Mouse (Mus musculus) lung, embryonic 16.5 days (tissue): ENCODE measurements at regions not wholly inside any gene's neighbourhood (a gene's known extent, or its start where the extent isn't known, plus 50 kb on each side); places are given as distances from the start of the nearest gene placed in this dataset.

ENCODE experiments used
- ATAC-seq: fragments of 200-750 bp; cut with Nextera tagmentation; 2 replicates; pipeline ENCODE4 v1.8.0; 2017; ENCODE audit warnings: low read depth, mild to moderate bottlenecking, moderate library complexity
- H3K27ac ChIP-seq: fragments of 300-500 bp; sonication (generic); 2 replicates; pipeline ENCODE4 v1.5.1; 2014; ENCODE audit warnings: mild to moderate bottlenecking, control low read depth, low read length
- H3K27me3 ChIP-seq: fragments of 300-500 bp; sonication (generic); 2 replicates; pipeline ENCODE4 v1.6.1; 2014; ENCODE audit warnings: low read depth, low read length, mixed read lengths; ENCODE audit not compliant: control insufficient read depth, insufficient read depth
- H3K36me3 ChIP-seq: fragments of 300-500 bp; sonication (generic); 2 replicates; pipeline ENCODE4 v1.6.1; 2014; ENCODE audit warnings: low read length; ENCODE audit not compliant: control insufficient read depth, insufficient read depth
- H3K4me1 ChIP-seq: fragments of 300-500 bp; sonication (generic); replicated peaks from 2 replicates; pipeline ENCODE4 v1.6.1; 2014; ENCODE audit warnings: low read length, mixed read lengths; ENCODE audit not compliant: control insufficient read depth, insufficient read depth
- H3K4me2 ChIP-seq: fragments of 300-500 bp; sonication (generic); 2 replicates; pipeline ENCODE4 v1.6.1; 2014; ENCODE audit warnings: low read depth, low read length, control low read depth
- H3K4me3 ChIP-seq: fragments of 300-500 bp; sonication (generic); 2 replicates; pipeline ENCODE4 v1.5.1; 2014; ENCODE audit warnings: mild to moderate bottlenecking, low read length, control low read depth
- H3K9ac ChIP-seq: fragments of 300-500 bp; sonication (generic); 2 replicates; pipeline ENCODE4 v1.6.1; 2014; ENCODE audit warnings: low read length, control low read depth
- H3K9me3 ChIP-seq: fragments of 300-500 bp; sonication (generic); 2 replicates; pipeline ENCODE4 v1.6.1; 2016; ENCODE audit warnings: low read length; ENCODE audit not compliant: control insufficient read depth
- WGBS: fragments of 180-500 bp; shearing (Covaris S2); extraction: QIAGEN DNeasy Blood & Tissue Kit; methylation state at CpG from one replicate; pipeline ENCODE4 v1.1.7; 2014; 5-methylcytosine and 5-hydroxymethylcytosine counted together

DNA sequence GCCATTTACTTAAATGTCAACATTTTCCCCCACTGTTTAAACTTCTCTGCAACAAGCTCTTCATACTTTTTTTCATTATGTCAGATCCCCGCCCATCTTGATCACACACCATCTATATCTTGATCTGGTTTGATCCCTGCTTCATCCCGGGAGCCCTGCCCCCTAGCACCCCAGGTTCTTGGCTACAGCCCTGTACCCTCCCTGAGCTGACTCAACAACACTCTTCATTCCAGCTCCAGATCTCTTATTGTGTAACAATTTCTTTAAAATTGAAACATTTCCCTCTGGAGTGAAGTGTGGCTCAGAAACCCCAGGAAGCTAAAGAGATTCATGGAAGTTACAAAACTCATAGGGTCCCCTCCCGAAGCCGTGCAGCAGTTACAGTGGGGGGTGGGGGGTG lies 126.2 kb upstream of the Mast4 start:
- peak; percentile 70 for ATAC-seq
- no peak overlapping the region for H3K27ac ChIP-seq
- H3K27me3 ChIP-seq = no peaks in the 10 kb centered on the region
- H3K4me2 ChIP-seq = no peak overlapping the region
- WGBS = 63% methylated on average over 4 of the region's 4 CpGs
- no peaks in the 10 kb centered on the region for H3K36me3 ChIP-seq
- H3K4me1 ChIP-seq = 0 out of 2 replicates have a peak, but pooled peaks cover 2% of the 10 kb centered on the region
- H3K9ac ChIP-seq = no peak overlapping the region
- no peak overlapping the region for H3K4me3 ChIP-seq
- no peaks in the 10 kb centered on the region for H3K9me3 ChIP-seq

DNA sequence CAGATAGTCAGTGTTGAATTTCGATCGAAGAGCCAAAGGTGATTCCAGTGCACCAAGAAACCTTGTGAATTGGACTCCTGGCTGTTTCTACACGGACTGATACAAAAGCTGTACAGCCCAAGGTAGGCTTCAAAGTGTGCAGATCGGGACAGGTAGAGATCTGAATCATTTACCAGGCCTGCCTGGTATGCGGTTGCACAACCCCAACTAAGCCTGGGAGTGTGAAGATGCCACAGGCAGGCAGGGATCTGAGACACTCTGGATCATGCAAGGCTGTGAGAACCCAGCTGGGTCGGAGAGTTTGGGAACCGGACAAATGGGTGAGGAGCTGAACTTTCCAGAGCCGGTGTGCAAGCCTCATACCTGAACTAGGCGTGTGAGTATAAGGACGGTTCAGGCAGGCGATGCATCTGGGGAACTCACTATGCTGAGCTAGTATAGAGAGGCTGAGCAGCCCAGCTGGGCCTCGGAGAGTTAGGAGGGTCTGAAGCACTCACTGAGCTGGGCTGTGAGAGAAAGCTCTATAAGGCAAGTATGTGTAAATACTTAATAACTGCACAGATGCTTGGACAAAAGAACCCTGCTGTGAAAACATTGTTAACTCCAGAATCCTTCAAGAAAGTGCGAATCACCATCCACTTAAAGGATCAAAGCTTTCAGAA lies 125.3 kb upstream of the Mast4 start:
- Histone ChIP-seq H3K4me2 (no peak overlapping the region), H3K9ac (no peak overlapping the region), H3K27me3 (no peaks in the 10 kb centered on the region), H3K36me3 (no peaks in the 10 kb centered on the region), H3K27ac (peak overlapping the region; percentile 39; the same call in 1 of the 2 replicates), H3K4me3 (no peak overlapping the region), H3K4me1 (0 out of 2 replicates have a peak, but pooled peaks cover 2% of the 10 kb centered on the region), H3K9me3 (no peaks in the 10 kb centered on the region)
- ATAC-seq = peak; percentile 84
- WGBS = 59% methylated on average over 13 of the region's 13 CpGs

DNA sequence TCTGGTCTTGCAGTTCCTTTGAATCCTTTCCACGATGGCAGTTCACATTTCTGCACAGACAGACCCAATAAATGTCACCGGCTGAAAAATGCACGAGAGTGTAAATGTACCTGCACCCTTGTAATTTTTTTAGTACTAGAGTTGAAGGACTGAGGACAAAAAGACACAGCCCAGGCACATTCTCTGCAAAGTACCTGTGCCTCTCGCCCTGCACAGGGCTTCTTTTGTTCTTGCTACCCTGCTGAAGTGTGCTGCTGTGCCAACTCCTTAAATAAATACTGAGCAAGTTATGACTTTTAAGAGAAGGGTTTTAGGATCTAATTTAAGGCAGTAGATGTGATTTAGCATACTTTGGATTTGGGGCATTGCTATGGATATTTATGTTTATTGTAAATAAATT lies 118.5 kb upstream of the Mast4 start:
- ATAC-seq = peak; percentile 91
- Histone ChIP-seq H3K27me3 (no peaks in the 10 kb centered on the region), H3K4me1 (0 out of 2 replicates have a peak, but pooled peaks cover 3% of the 10 kb centered on the region), H3K4me3 (no peak overlapping the region), H3K4me2 (no peak overlapping the region), H3K27ac (peak overlapping the region; percentile 84), H3K9me3 (no peaks in the 10 kb centered on the region), H3K36me3 (no peaks in the 10 kb centered on the region), H3K9ac (no peak overlapping the region)
- 47% methylated on average over 4 of the region's 4 CpGs for WGBS

DNA sequence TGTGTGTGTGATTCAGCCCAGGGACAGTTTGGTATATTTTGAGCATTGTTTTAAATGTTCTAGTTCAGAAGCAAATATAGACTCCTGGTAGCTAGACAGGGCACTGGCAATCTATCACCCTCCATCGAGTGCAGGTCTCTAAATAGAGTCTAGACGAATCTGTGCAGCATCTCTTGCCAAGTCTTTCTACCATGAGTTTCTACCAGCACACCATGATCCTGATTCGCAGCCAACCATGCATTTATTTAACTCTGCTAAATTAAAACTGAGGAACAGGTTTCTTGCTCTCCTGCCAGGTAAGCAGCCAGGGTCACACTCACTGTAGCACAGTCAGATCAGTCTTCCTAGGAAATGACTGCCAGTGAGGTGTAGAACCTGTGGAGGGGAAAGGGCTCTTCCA lies 96.3 kb upstream of the Mast4 start:
- 75% methylated on average over 3 of the region's 3 CpGs for WGBS
- H3K27ac ChIP-seq = no peak overlapping the region

DNA sequence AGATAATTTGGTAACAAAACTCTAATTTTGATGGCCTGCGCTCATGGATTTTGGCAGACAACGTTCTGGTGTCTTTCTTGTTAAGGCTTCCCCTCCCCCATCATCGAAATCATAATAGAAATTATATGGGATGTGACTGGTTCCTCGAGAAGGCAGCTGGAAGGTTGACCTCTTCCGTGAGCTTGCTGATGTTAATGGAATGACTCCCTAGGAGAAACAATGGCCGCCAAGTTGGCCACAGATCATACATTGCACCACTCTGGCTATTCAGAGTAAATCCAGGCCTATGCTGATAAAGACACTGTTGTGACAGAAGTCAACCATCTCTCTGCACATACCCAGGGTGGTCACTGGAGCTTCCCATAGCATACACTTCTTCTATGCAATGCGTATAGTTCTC lies 89.7 kb upstream of the Mast4 start:
- Histone ChIP-seq H3K4me3 (no peak overlapping the region), H3K4me1 (no peaks in the 10 kb centered on the region), H3K9me3 (no peaks in the 10 kb centered on the region), H3K36me3 (no peaks in the 10 kb centered on the region), H3K9ac (no peak overlapping the region), H3K27ac (no peak overlapping the region), H3K27me3 (no peaks in the 10 kb centered on the region), H3K4me2 (no peak overlapping the region)
- ATAC-seq = no peak
- WGBS = 77% methylated on average over 7 of the region's 7 CpGs

More for the DNA sequence above, 96.3 kb upstream of the Mast4 start:
- no peaks in the 10 kb centered on the region for H3K9me3 ChIP-seq
- H3K4me2 ChIP-seq = no peak overlapping the region
- H3K4me3 ChIP-seq = no peak overlapping the region
- no peaks in the 10 kb centered on the region for H3K27me3 ChIP-seq
- H3K36me3 ChIP-seq = no peaks in the 10 kb centered on the region
- no peak overlapping the region for H3K9ac ChIP-seq
- ATAC-seq = no peak
- H3K4me1 ChIP-seq = no peaks in the 10 kb centered on the region

DNA sequence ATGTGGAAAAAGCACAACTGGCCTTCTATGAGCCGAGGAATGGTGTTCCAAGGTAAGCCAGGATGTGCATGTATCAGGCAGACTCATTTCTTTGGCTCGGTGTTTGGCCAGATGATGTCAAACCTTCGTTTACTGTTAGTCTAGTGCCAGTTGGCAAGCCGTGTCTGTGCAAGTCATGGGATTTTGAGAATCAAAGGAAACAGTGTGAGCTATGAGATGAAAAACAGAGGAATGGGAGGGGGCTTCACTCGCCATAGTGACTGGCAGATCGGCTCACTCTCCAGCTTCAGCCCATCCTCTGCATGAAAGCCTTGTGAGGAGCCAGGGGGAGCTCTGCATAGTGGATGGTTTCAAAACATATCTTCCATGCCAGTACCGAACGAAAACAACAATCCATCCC lies 89.1 kb upstream of the Mast4 start:
- WGBS = 75% methylated on average over 8 of the region's 8 CpGs
- H3K4me3 ChIP-seq = no peak overlapping the region
- ATAC-seq = no peak
- H3K36me3 ChIP-seq = no peaks in the 10 kb centered on the region
- no peaks in the 10 kb centered on the region for H3K4me1 ChIP-seq
- no peaks in the 10 kb centered on the region for H3K9me3 ChIP-seq
- H3K4me2 ChIP-seq = no peak overlapping the region
- no peak overlapping the region for H3K9ac ChIP-seq
- H3K27ac ChIP-seq = no peak overlapping the region
- no peaks in the 10 kb centered on the region for H3K27me3 ChIP-seq

DNA sequence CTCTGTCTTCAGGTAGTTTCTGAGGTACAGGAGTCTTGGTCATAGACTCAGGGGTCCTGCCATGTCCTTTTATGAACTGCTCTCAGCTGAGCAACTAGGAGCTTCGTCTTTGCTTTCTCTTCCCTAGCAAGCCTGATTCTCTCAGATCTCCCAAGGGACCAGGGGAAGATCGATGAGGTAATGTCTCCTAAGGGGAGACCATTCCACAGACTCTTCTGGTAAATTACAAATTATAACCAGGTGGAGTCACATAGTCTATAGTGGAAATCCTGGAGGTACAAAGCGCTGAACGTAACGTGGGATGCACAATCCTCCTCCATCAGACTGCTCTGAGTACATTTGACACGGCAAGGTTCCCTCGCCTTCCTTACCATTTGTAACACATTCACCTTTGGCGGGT lies 88.7 kb upstream of the Mast4 start:
- WGBS = 91% methylated on average over 8 of the region's 8 CpGs
- Histone ChIP-seq H3K9me3 (no peaks in the 10 kb centered on the region), H3K27me3 (no peaks in the 10 kb centered on the region), H3K9ac (no peak overlapping the region), H3K4me2 (no peak overlapping the region), H3K4me1 (no peaks in the 10 kb centered on the region), H3K4me3 (no peak overlapping the region), H3K36me3 (no peaks in the 10 kb centered on the region), H3K27ac (no peak overlapping the region)
- no peak for ATAC-seq

DNA sequence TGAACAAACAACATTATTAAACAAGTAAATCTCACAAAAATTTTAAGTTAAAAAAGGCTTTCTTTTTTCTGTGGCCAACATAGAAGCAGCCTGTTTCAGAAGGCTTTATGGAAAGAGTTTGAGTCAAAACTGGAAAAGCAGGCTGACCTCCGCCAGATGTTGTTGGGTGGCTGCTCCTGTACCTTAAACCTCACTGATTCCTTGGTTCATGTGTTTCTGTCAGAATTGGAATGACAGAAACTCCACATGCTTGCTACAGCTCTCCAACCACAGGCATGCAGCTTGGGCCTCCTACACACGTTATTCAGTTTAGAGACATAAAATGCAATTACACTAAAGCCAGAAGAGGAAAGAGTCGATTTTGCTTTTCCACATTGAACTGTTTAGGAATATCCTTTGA lies 84.8 kb upstream of the Mast4 start:
- Histone ChIP-seq H3K4me1 (no peaks in the 10 kb centered on the region), H3K9me3 (no peaks in the 10 kb centered on the region), H3K27me3 (no peaks in the 10 kb centered on the region), H3K36me3 (no peaks in the 10 kb centered on the region), H3K4me2 (no peak overlapping the region), H3K27ac (no peak overlapping the region), H3K4me3 (no peak overlapping the region), H3K9ac (no peak overlapping the region)
- 78% methylated on average over 3 of the region's 3 CpGs for WGBS
- ATAC-seq = no peak

DNA sequence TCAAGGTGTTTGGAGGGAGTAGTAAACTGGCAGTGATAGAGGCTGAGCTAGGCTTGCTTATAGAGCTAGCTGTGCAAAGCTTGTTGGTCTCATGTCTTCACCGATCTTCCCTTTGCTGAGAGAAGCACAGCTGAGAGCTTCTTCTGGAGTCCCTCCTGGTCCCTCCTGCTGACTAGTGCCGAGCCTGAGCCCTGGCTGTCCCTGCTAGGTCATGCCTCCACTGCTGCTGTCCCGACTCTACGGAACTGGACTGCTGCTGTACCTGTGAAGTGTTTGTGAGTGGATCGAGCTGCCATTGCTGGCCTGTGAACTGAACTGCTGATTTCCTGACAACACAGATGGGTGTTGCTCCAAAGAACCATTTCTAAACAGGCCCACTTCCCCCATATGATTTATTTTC lies 83.0 kb upstream of the Mast4 start:
- Histone ChIP-seq H3K9ac (no peak overlapping the region), H3K9me3 (no peaks in the 10 kb centered on the region), H3K4me3 (no peak overlapping the region), H3K4me1 (no peaks in the 10 kb centered on the region), H3K27ac (no peak overlapping the region), H3K36me3 (no peaks in the 10 kb centered on the region), H3K4me2 (no peak overlapping the region), H3K27me3 (no peaks in the 10 kb centered on the region)
- 80% methylated on average over 5 of the region's 5 CpGs for WGBS
- ATAC-seq = no peak

DNA sequence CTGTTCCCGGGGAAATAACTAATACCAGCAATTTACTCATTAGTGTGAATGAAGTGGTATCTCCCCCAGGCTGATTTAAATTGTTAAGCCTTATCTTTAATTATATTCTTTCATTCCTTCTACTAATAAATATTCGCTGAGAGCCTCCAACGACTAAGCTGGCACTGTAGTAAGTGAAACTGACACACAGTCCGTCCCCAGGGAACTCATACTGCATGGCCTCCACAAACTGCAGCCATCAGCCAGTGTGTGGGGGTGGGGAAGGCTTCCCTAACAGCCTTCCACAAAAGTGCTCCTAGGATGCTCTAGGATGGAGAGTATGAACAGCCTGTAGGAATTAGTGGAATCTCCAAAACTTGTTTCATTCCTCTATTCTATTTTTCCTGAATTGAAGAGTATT lies 81.0 kb upstream of the Mast4 start:
- Histone ChIP-seq H3K36me3 (no peaks in the 10 kb centered on the region), H3K9me3 (no peaks in the 10 kb centered on the region), H3K9ac (no peak overlapping the region), H3K4me3 (no peak overlapping the region), H3K4me1 (no peaks in the 10 kb centered on the region), H3K4me2 (no peak overlapping the region), H3K27me3 (no peaks in the 10 kb centered on the region), H3K27ac (no peak overlapping the region)
- ATAC-seq = no peak
- WGBS = 73% methylated on average over 4 of the region's 4 CpGs
